In genomic region chr4:92024498-92025113, GRCm38 (mm10) we compare ENCODE assay signal across 35 mouse cellular contexts.
"Had no signal": no experiment of that assay in that cellular context is flagged by ENCODE, and none has a peak within 500 bp of the region (broad histone marks: within the 10 kb centered on the region; RNA-seq: fewer than 3 reads in every experiment).

No protein-coding gene starts in this region.

- DNase-seq: heart, postnatal 10 days; heart, postnatal 14 days; heart, postnatal 36 days; heart, postnatal 4 days; kidney, adult 11 months; kidney, adult 18-20 months; kidney, adult 2 months; kidney, adult 8-10 months; kidney, adult 9 months; kidney, postnatal 10 days; kidney, postnatal 14 days; kidney, postnatal 25 days; kidney, postnatal 36 days; kidney, postnatal 4 days; layer of hippocampus, adult 9-11 months; layer of hippocampus, postnatal 36 days had no signal

- ATAC-seq: hindbrain, embryonic 16.5 days; hindbrain, postnatal 0 days; inflammation-experienced regulatory T-cells, adult 6 months; intestine, embryonic 15.5 days; intestine, postnatal 0 days had no signal

- H3K36me3 ChIP-seq: heart, embryonic 10.5 days; heart, embryonic 12.5 days; heart, embryonic 13.5 days; heart, embryonic 15.5 days; hindbrain, embryonic 10.5 days; hindbrain, embryonic 12.5 days; hindbrain, embryonic 13.5 days; hindbrain, embryonic 15.5 days; intestine, embryonic 15.5 days; kidney, embryonic 15.5 days had no signal

- H3K9me3 ChIP-seq: heart, embryonic 10.5 days; heart, embryonic 12.5 days; heart, embryonic 13.5 days; heart, embryonic 15.5 days; hindbrain, embryonic 10.5 days; hindbrain, embryonic 12.5 days; hindbrain, embryonic 13.5 days; hindbrain, embryonic 15.5 days; intestine, embryonic 15.5 days; kidney, embryonic 15.5 days had no signal

- H3K4me3 ChIP-seq: heart, embryonic 10.5 days; heart, embryonic 12.5 days; heart, embryonic 13.5 days; heart, embryonic 15.5 days; hindbrain, embryonic 10.5 days; hindbrain, embryonic 12.5 days; hindbrain, embryonic 13.5 days; hindbrain, embryonic 15.5 days; intestine, embryonic 15.5 days; kidney, embryonic 15.5 days; layer of hippocampus, adult 2 months; left cerebral cortex, adult 2 months had no signal

- H3K27me3 ChIP-seq: heart, embryonic 12.5 days; heart, embryonic 13.5 days; heart, embryonic 15.5 days; hindbrain, embryonic 12.5 days; hindbrain, embryonic 13.5 days; hindbrain, embryonic 15.5 days; intestine, embryonic 15.5 days; kidney, embryonic 15.5 days had no signal

- H3K27ac ChIP-seq: heart, embryonic 10.5 days; heart, embryonic 13.5 days; heart, embryonic 15.5 days; hindbrain, embryonic 10.5 days; hindbrain, embryonic 12.5 days; hindbrain, embryonic 13.5 days; hindbrain, embryonic 14.5 days; hindbrain, embryonic 15.5 days; hindbrain, postnatal 0 days; intestine, embryonic 15.5 days; kidney, embryonic 15.5 days; kidney, postnatal 0 days; layer of hippocampus, adult 2 months; left cerebral cortex, adult 2 months had no signal

- H3K4me1 ChIP-seq: heart, embryonic 10.5 days; heart, embryonic 12.5 days; heart, embryonic 13.5 days; heart, embryonic 15.5 days; hindbrain, embryonic 10.5 days; hindbrain, embryonic 12.5 days; hindbrain, embryonic 13.5 days; hindbrain, embryonic 15.5 days; intestine, embryonic 15.5 days; kidney, embryonic 15.5 days had no signal

- H3K4me2 ChIP-seq: heart, embryonic 11.5 days; heart, embryonic 12.5 days; heart, embryonic 13.5 days; heart, embryonic 15.5 days; hindbrain, embryonic 12.5 days; hindbrain, embryonic 13.5 days; hindbrain, embryonic 14.5 days; hindbrain, embryonic 15.5 days; intestine, embryonic 15.5 days; kidney, embryonic 15.5 days had no signal

- H3K9ac ChIP-seq: heart, embryonic 12.5 days; heart, embryonic 13.5 days; heart, embryonic 15.5 days; hindbrain, embryonic 12.5 days; hindbrain, embryonic 13.5 days; hindbrain, embryonic 14.5 days; hindbrain, embryonic 15.5 days; intestine, embryonic 15.5 days; kidney, embryonic 15.5 days had no signal
